Mouse (Mus musculus) monocyte, adult 2 months (primary cell): ENCODE data around the gene Ahdc1.

ENCODE experiments used
- DNase-seq, 2 experiments: peaks; one replicate each; pipeline ENCODE4 v3.0.0; 2022; ENCODE audit warnings: low spot score in 2 of 2, low read depth in 1 of 2

Gene Ahdc1

GRCm38 (mm10) chr4:133011028-133011820 lies at the start of gene Ahdc1:
Ahdc1 (plus strand) TSS chr4:133011260.
- peak; percentile 52 to 79 for DNase-seq

GRCm38 (mm10) chr4:132961866-132962265 lies 49.2 kb upstream of the Ahdc1 start:
- DNase-seq = no peak

GRCm38 (mm10) chr4:132962628-132963027 lies 48.4 kb upstream of the Ahdc1 start:
- DNase-seq = no peak

GRCm38 (mm10) chr4:132963436-132963835 lies 47.6 kb upstream of the Ahdc1 start:
- DNase-seq = no peak

- DNase-seq = no peak
These were observed 47.0 kb upstream of the Ahdc1 start for GRCm38 (mm10) chr4:132964064-132964463.

GRCm38 (mm10) chr4:132964473-132964872 lies 46.6 kb upstream of the Ahdc1 start:
- no peak for DNase-seq

- no peak for DNase-seq
These were observed 42.7 kb upstream of the Ahdc1 start for GRCm38 (mm10) chr4:132968105-132968938.

- peak in 1 of 2 experiments; percentile 62 for DNase-seq
These were observed 39.5 kb upstream of the Ahdc1 start for GRCm38 (mm10) chr4:132971601-132972000.

GRCm38 (mm10) chr4:132972101-132972500 lies 39.0 kb upstream of the Ahdc1 start:
- DNase-seq = no peak

- no peak for DNase-seq
These were observed 38.5 kb upstream of the Ahdc1 start for GRCm38 (mm10) chr4:132972556-132972955.

GRCm38 (mm10) chr4:132973186-132973585 lies 37.9 kb upstream of the Ahdc1 start:
- DNase-seq = no peak

GRCm38 (mm10) chr4:132973814-132974398 lies 37.2 kb upstream of the Ahdc1 start, which contains the start of gene Fgr:
Fgr (plus strand) TSS chr4:132974095.
- peak in 1 of 2 experiments; percentile 66 for DNase-seq

GRCm38 (mm10) chr4:132974904-132975303 lies 36.2 kb upstream of the Ahdc1 start:
- peak in 1 of 2 experiments; percentile 31 for DNase-seq

GRCm38 (mm10) chr4:132975791-132976190 lies 35.3 kb upstream of the Ahdc1 start:
- no peak for DNase-seq

GRCm38 (mm10) chr4:132976729-132977128 lies 34.3 kb upstream of the Ahdc1 start:
- peak in 1 of 2 experiments; percentile 65 for DNase-seq

- DNase-seq = no peak
These were observed 33.5 kb upstream of the Ahdc1 start for GRCm38 (mm10) chr4:132977597-132977996.

GRCm38 (mm10) chr4:132979186-132979585 lies 31.9 kb upstream of the Ahdc1 start:
- DNase-seq = no peak

GRCm38 (mm10) chr4:132981621-132982020 lies 29.4 kb upstream of the Ahdc1 start:
- DNase-seq = no peak

GRCm38 (mm10) chr4:132982999-132983398 lies 28.1 kb upstream of the Ahdc1 start:
- peak; percentile 64 for DNase-seq

GRCm38 (mm10) chr4:132983664-132984512 lies 27.2 kb upstream of the Ahdc1 start:
- no peak for DNase-seq
